Mouse (Mus musculus) liver, adult 2 months (tissue): Measurements from ENCODE around the gene Hist1h2bq. TPM values are rescaled to one million over a fixed set of nuclear protein-coding genes. Genes with fewer than 3 reads are reported as not detected.
"Not testable (repeated sequence)": the region's sequence is repeated elsewhere in the genome, so short reads cannot be mapped to it uniquely, and the experiment has no call there.

Experiments used
- DNase-seq: peaks from one replicate; pipeline ENCODE4 v3.0.0-alpha.2; 2011; ENCODE audit warnings: low read depth, low spot score; ENCODE audit errors: extremely low read depth
- H3K27ac ChIP-seq: fragments of 200-500 bp; replicated peaks from 2 replicates; pipeline ENCODE4 v1.5.1; 2012; ENCODE audit warnings: low read depth, mild to moderate bottlenecking, control low read depth, inconsistent platforms, low read length; ENCODE audit not compliant: insufficient read depth
- H3K27me3 ChIP-seq: fragments of 200-500 bp; 2 replicates; pipeline ENCODE4 v1.6.1; 2012; ENCODE audit warnings: mild to moderate bottlenecking, moderate library complexity, low read length, inconsistent platforms; ENCODE audit not compliant: control insufficient read depth, insufficient read depth
- H3K36me3 ChIP-seq: fragments of 200-500 bp; 2 replicates; pipeline ENCODE4 v1.6.1; 2012; ENCODE audit warnings: low read length, inconsistent platforms; ENCODE audit not compliant: control insufficient read depth, insufficient read depth
- H3K4me1 ChIP-seq: fragments of 200-500 bp; 2 replicates; pipeline ENCODE4 v1.6.1; 2011; ENCODE audit warnings: low read length; ENCODE audit not compliant: control insufficient read depth, insufficient read depth
- H3K4me3 ChIP-seq: fragments of 200-500 bp; 2 replicates; pipeline ENCODE4 v1.5.1; 2011; ENCODE audit warnings: low read depth, mild to moderate bottlenecking, control low read depth, low read length, moderate library complexity; ENCODE audit not compliant: insufficient read depth
- H3K79me2 ChIP-seq: fragments of 200-500 bp; 2 replicates; pipeline ENCODE4 v1.6.1; 2012; ENCODE audit warnings: inconsistent platforms, mild to moderate bottlenecking, low read length, moderate library complexity; ENCODE audit not compliant: control insufficient read depth, insufficient read depth
- H3K9ac ChIP-seq: fragments of 200-500 bp; 2 replicates; pipeline ENCODE4 v1.6.1; 2012; ENCODE audit warnings: low read depth, mild to moderate bottlenecking, control low read depth, inconsistent platforms, low read length
- CTCF ChIP-seq: fragments of 200-500 bp; IDR thresholded peaks from 2 replicates; pipeline ENCODE4 v1.5.1; 2011; ENCODE audit warnings: low read depth, low read length, control low read depth
- POLR2A ChIP-seq: fragments of 200-500 bp; IDR thresholded peaks from 2 replicates; pipeline ENCODE4 v1.6.1; 2011; ENCODE audit warnings: low read length, control low read depth; ENCODE audit not compliant: insufficient read depth; ENCODE audit errors: extremely low read depth
- WGBS: fragments of 180-500 bp; shearing (Covaris S2); methylation state at CpG from one replicate; pipeline ENCODE4 v1.1.7; 2018; 5-methylcytosine and 5-hydroxymethylcytosine counted together
- polyA plus RNA-seq: library from polyadenylated mRNA; depleted of rRNA; stranded (reverse); fragments of >200 nt; gene quantifications from 2 replicates; pipeline ENCODE4 v1.2.3, GENCODE M21; 2012; rRNA removed
- total RNA-seq: library from RNA; depleted of rRNA; stranded (reverse); fragments of >200 nt; gene quantifications from 2 replicates; pipeline ENCODE4 v1.2.3, GENCODE M21; 2014; rRNA removed

The Hist1h2bq gene
- 2.1 and 4.9 TPM in 2 replicates for total RNA-seq
- polyA plus RNA-seq = 1.2 and 11.7 TPM in 2 replicates

DNA sequence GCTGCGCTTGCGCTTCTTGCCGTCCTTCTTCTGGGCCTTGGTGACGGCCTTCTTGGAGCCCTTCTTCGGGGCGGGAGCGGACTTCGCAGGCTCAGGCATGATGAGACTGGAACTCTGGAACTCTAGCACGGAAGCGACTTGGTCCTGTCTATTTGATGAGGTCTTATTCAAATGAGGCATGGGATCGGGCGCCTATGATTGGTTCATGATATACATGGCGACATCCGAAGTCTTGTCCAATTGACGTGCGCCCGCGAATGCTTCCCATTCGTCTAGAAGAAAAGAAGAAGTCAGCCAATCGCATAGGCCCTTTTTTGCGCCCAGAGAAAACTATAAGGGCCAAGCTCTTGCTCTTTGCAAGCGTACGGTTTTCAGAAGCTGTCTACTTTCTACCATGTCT lies at the start of gene Hist1h2bq, which contains the start of gene Hist1h2ao:
TSS of gene Hist1h2bq (minus strand) at position 125 of the 400 bp plus-strand sequence.
TSS of gene Hist1h2ao (plus strand) at position 393 of the 400 bp plus-strand sequence.
- not testable (repeated sequence) for DNase-seq, H3K4me3 ChIP-seq, H3K4me1 ChIP-seq, H3K79me2 ChIP-seq, H3K9ac ChIP-seq, H3K36me3 ChIP-seq, H3K27ac ChIP-seq, H3K27me3 ChIP-seq
- no CpG with 5 or more reads among the region's 23 CpGs for WGBS

DNA sequence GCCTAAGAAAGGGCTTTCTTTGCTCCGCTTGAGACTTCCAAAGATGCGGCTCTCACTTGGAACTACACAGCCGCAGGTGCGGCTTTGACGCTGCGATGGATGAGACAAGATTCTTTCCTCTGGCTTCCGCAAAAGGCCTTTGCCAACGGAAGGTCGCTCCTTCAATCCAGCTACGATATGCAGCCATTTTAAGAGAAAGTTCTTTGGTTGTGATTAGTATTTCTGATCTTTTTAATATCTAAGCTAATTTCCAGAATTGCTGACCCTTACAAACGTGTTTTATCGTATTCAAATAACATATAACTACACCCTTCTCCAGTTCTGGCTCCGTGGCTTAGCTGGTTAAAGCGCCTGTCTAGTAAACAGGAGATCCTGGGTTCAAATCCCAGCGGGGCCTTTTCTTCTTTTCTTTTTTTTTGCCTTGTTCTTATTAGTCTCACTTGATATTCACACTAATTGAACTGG lies 45.7 kb upstream of the Hist1h2bq start:
- Histone ChIP-seq H3K36me3 (no peaks in the 10 kb centered on the region), H3K9ac (no peak overlapping the region), H3K79me2 (no peaks in the 10 kb centered on the region), H3K4me1 (0 out of 2 replicates have a peak, but pooled peaks cover 2% of the 10 kb centered on the region), H3K4me3 (peak overlapping the region; percentile 50), H3K27ac (no peak overlapping the region), H3K27me3 (no peaks in the 10 kb centered on the region)
- WGBS = 11% methylated on average over 15 of the region's 15 CpGs
- TF ChIP-seq CTCF (no peak), POLR2A (no peak)
- DNase-seq = peak; percentile 33

DNA sequence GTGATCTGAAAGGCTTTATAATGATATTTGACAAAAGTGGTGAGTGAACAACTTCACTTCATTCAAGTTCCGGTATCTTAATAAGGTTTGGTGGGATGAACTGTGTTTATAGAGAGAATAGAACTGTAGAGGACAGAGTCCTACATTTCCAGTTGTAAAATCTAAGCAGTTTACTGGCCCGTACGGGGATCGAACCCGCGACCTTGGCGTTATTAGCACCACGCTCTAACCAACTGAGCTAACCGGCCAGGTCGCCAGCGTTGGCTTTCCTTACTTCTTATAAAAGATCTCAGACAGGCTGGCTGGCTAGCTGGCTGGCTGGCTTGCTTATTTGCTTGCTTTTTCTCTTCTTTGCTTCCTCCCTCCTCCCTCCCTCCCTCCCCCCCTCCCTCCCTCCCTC lies 45.1 kb upstream of the Hist1h2bq start:
- Histone ChIP-seq H3K9ac (no peak overlapping the region), H3K4me1 (0 out of 2 replicates have a peak, but pooled peaks cover 2% of the 10 kb centered on the region), H3K36me3 (no peaks in the 10 kb centered on the region), H3K4me3 (0 out of 2 replicates have a peak overlapping the region, but pooled peaks have one; percentile 50), H3K27ac (no peak overlapping the region), H3K27me3 (no peaks in the 10 kb centered on the region), H3K79me2 (no peaks in the 10 kb centered on the region)
- WGBS = 5% methylated on average over 11 of the region's 11 CpGs
- TF ChIP-seq CTCF = no peak
- no peak for TF ChIP-seq POLR2A
- DNase-seq = peak; percentile 72

GRCm38 (mm10) chr13:21852215-21852945 lies 42.4 kb upstream of the Hist1h2bq start:
- no peak overlapping the region for H3K9ac ChIP-seq
- 67% methylated on average over 3 of the region's 3 CpGs for WGBS
- H3K4me1 ChIP-seq = 0 out of 2 replicates have a peak, but pooled peaks cover 2% of the 10 kb centered on the region
- H3K27ac ChIP-seq = no peak overlapping the region
- no peaks in the 10 kb centered on the region for H3K36me3 ChIP-seq
- TF ChIP-seq CTCF (no peak), POLR2A (no peak)
- no peaks in the 10 kb centered on the region for H3K27me3 ChIP-seq
- no peaks in the 10 kb centered on the region for H3K79me2 ChIP-seq
- DNase-seq = no peak
- H3K4me3 ChIP-seq = no peak overlapping the region

- H3K36me3 ChIP-seq, H3K27me3 ChIP-seq, H3K4me1 ChIP-seq, H3K79me2 ChIP-seq, H3K27ac ChIP-seq, H3K9ac ChIP-seq, H3K4me3 ChIP-seq, DNase-seq: not testable (repeated sequence)
- 80% methylated on average over 1 of the region's 1 CpGs for WGBS
Measured at GRCm38 (mm10) chr13:21850696-21851095, 40.7 kb upstream of the Hist1h2bq start.

DNA sequence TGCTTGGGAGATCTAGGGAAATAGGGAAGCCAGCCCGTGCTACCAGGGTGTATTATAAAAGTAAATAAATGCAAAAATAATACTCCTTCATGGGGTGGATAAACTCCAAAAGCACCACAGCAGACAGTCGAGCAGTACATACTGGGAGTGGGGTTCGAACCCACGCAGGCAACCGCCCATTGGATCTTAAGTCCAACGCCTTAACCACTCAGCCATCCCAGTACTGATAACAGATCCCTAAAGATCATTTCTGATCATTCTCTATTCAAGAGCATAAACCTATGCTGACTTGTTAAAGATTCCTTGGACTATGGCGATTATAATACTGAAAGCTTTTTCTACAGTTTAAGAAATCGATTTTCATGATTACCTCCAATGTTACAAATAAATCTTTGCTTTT lies 37.9 kb upstream of the Hist1h2bq start:
- Histone ChIP-seq H3K27me3 (no peaks in the 10 kb centered on the region), H3K36me3 (no peaks in the 10 kb centered on the region), H3K4me3 (no peak overlapping the region), H3K27ac (no peak overlapping the region), H3K79me2 (no peaks in the 10 kb centered on the region), H3K9ac (no peak overlapping the region), H3K4me1 (no peaks in the 10 kb centered on the region)
- TF ChIP-seq CTCF = no peak
- no peak for TF ChIP-seq POLR2A
- 45% methylated on average over 8 of the region's 8 CpGs for WGBS
- no peak for DNase-seq

DNA sequence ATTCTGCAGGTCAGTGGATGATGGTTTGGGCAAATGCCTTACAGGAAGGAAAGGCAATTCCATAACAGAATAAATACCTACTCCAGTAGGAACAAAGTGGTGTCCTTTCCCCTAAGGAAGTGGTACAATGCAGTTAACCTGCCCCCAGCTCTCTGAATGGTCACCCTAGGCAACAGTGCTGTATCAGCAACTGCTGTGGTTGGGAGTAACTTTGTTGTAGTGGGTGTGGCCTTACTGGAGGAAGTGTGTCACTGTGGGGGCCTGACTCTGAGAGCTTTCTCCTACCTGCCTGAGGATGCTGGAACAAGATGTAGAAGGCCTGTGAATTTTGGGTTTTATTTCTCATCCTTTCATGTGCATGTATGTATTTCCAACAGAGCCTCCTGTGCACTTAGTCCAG lies 36.4 kb upstream of the Hist1h2bq start:
- H3K27ac ChIP-seq, H3K79me2 ChIP-seq, H3K36me3 ChIP-seq, H3K9ac ChIP-seq, H3K27me3 ChIP-seq, DNase-seq, H3K4me1 ChIP-seq, H3K4me3 ChIP-seq: not testable (repeated sequence)

DNA sequence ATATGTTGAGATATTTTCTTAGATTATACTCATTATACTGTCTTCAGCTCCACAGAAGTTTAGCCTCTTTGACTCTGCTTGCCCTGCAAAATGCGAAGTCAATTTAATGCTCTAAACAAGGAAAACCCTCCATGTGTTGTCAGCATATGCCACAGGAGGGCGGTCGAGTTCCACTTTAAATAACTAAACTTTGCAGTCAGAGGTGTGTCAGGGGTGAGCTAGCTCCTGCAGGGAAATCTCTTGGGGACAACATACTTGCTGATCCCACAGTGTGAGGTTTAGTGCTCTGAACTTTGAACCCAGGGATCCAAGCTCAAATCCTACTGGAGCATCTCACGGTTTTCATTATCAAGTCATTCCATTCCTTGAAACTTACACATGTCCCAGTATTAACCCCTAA lies 30.5 kb upstream of the Hist1h2bq start:
- not testable (repeated sequence) for H3K27me3 ChIP-seq, H3K4me1 ChIP-seq, H3K79me2 ChIP-seq, H3K27ac ChIP-seq, H3K4me3 ChIP-seq, H3K36me3 ChIP-seq, DNase-seq, H3K9ac ChIP-seq
- no CpG with 5 or more reads among the region's 4 CpGs for WGBS

DNA sequence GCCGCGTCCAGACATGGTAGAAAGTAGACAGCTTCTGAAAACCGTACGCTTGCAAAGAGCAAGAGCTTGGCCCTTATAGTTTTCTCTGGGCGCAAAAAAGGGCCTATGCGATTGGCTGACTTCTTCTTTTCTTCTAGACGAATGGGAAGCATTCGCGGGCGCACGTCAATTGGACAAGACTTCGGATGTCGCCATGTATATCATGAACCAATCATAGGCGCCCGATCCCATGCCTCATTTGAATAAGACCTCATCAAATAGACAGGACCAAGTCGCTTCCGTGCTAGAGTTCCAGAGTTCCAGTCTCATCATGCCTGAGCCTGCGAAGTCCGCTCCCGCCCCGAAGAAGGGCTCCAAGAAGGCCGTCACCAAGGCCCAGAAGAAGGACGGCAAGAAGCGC lies 23.5 kb upstream of the Hist1h2bq start, which contains the start of the genes Hist1h2ap and Hist1h2br:
TSS of gene Hist1h2ap (minus strand) at position 47 of the 400 bp plus-strand sequence.
TSS of gene Hist1h2br (plus strand) at position 283 of the 400 bp plus-strand sequence.
- no CpG with 5 or more reads among the region's 24 CpGs for WGBS
- not testable (repeated sequence) for H3K27ac ChIP-seq, H3K9ac ChIP-seq, DNase-seq, H3K27me3 ChIP-seq, H3K4me3 ChIP-seq, H3K36me3 ChIP-seq, H3K79me2 ChIP-seq, H3K4me1 ChIP-seq
